Mouse (Mus musculus) splenic B cell, adult 2 months (primary cell): ENCODE data around the gene Hist2h2ac.
"Not testable (repeated sequence)": the region's sequence is repeated elsewhere in the genome, so short reads cannot be mapped to it uniquely, and the experiment has no call there.

ENCODE experiments used
- DNase-seq: peaks from one replicate; pipeline ENCODE4 v3.0.0-alpha.2; 2011; ENCODE audit warnings: low read depth, low spot score
- H3K27me3 ChIP-seq: 2 replicates; pipeline ENCODE4 v1.6.1; 2012; ENCODE audit warnings: mild to moderate bottlenecking, low read length, moderate library complexity, mixed read lengths; ENCODE audit not compliant: control insufficient read depth, poor library complexity, insufficient read depth, severe bottlenecking
- H3K36me3 ChIP-seq: 2 replicates; pipeline ENCODE4 v1.6.1; 2012; ENCODE audit warnings: mild to moderate bottlenecking, low read length, moderate library complexity, mixed read lengths; ENCODE audit not compliant: control insufficient read depth, poor library complexity, insufficient read depth, severe bottlenecking

Gene Hist2h2ac

GRCm38 (mm10) chr3:96192977-96193376 lies 27.7 kb downstream of the Hist2h2ac start:
- H3K27me3 ChIP-seq = no peaks in the 10 kb centered on the region
- H3K36me3 ChIP-seq = no peaks in the 10 kb centered on the region
- DNase-seq = no peak

GRCm38 (mm10) chr3:96182382-96182776 lies 38.3 kb downstream of the Hist2h2ac start:
- no peak for DNase-seq
- Histone ChIP-seq H3K27me3 (0 out of 2 replicates have a peak, but pooled peaks cover 2% of the 10 kb centered on the region), H3K36me3 (peaks cover 4% of the 10 kb centered on the region; the same call in 1 of the 2 replicates)

DNA sequence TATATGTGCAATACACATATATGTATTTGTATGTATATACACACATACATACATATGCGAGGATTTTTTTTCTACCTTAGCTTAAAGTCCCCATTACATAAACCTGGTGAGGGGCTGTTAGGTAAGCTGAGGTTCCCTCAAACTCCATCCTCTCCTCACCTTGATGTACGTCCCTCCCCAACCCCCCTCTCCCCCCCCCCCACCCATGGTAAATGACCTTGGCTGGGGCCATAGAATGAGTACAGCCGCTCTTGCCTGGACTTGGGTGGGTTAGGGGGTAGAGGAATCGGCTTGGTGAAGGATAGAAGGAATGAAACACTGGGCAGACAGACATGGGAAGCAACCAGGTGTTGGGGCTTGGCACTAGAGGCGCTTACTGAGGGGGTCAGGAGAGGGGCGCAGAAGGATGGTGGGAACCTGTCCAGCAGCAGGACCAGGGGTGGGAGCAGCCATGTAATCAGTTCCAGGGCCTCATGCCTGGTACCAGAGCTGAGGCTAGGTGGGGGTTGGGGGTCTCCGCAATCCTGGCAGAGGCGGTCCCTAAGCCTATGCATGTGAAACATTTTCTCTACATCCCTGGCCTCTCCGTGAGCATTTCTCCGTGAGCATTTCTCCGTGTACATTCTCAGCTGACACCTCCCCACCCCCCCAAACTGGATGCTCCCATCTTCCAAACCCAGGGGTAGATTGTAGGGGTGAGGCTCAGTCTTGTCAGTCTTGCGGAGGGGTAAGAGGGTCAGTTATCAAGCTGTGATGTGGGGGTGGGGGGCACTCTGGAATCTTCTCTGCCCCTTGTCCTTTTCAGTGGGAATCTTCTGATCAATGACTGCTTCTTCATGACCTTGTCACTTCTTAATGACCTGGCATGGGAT lies 38.9 kb downstream of the Hist2h2ac start:
- DNase-seq = no peak
- 0 out of 2 replicates have a peak, but pooled peaks cover 2% of the 10 kb centered on the region for H3K27me3 ChIP-seq
- peaks cover 4% of the 10 kb centered on the region; the same call in 1 of the 2 replicates for H3K36me3 ChIP-seq

DNA sequence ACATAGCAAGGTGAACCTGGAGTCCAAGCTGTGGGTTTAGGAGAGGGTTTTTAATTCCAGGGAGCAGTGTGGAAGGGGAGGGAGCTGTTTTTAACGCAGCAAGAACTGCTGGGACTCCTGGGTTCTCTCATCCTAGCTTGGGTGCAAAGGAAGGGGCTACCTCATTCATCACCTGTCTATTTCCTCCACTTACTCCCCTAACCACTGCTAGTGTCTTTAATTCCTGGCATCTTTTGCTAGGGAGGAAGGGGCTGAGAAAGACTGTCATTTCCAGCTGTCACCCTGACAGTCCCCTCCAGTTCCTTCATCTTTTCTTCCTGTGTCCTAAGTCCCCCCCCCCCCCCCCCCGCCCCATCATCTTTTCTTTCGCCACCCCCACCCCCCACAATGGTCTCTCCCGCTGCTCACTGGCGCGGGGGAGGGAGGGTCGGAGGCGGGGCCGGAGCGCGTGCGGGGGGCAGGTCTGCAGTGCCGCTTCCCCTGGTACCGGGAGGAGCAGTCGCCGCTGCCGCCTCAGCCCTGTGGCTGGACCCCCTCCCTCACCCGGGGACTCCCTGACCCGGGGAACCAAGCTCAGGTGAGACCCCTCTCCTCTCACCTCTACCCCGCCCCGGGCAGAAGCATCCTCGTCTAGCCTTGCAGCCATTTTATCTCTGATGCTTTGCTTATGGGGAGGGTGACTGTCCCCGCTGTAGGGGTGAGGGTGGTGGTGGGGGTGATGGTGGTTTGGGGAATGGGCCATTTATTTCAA lies 39.8 kb downstream of the Hist2h2ac start, which contains the start of gene Sv2a:
TSS of gene Sv2a (plus strand) at position 425 of the 751 bp plus-strand sequence.
- H3K36me3 ChIP-seq = peaks cover 5% of the 10 kb centered on the region; the same call in 1 of the 2 replicates
- DNase-seq = peak; percentile 62

DNA sequence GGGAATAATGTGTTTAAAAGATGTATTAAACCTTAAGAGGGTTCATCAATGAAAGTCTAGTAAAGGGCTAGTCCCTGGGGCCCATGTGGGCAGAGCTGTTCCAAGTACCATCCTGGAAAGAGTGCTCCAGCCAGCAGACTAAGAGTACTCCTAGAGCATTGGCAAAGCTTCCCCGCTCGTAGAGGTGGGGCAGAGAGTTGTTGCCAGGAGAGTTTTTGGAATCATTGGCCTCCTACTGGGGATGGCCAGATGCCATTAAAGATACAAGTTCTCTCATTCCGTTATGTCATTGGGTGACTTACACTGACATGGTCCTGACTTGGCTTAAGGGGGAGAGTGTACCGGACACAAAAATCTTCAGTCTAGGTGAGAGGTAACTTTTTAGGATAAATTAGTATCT lies 41.1 kb downstream of the Hist2h2ac start:
- Histone ChIP-seq H3K27me3 (0 out of 2 replicates have a peak, but pooled peaks cover under 1% of the 10 kb centered on the region), H3K36me3 (peaks cover 9% of the 10 kb centered on the region; the same call in 1 of the 2 replicates)
- no peak for DNase-seq

More for the DNA sequence above, 39.8 kb downstream of the Hist2h2ac start, which contains the start of gene Sv2a:
- H3K27me3 ChIP-seq = 0 out of 2 replicates have a peak, but pooled peaks cover 2% of the 10 kb centered on the region

DNA sequence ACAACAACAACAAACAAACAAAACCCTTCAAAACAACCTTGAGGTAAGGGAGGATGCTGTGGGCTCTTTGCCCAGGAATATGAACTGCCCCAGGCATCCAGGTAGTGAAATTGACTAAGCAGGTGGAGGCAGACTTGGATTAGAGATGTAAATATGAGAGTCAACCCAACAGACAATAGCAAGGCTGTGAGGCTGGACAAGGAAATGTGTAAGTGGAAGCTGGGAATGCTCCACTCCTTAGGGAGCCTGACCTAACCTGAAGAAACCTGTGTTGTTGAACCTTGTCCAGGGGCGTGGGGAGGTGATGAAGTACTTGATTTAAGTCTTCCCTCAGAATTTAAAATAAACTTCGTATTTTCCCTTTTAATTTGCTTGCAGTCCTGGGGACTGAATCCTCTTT lies 41.8 kb downstream of the Hist2h2ac start:
- Histone ChIP-seq H3K36me3 (peaks cover 10% of the 10 kb centered on the region; the same call in 1 of the 2 replicates), H3K27me3 (no peaks in the 10 kb centered on the region)
- no peak for DNase-seq

DNA sequence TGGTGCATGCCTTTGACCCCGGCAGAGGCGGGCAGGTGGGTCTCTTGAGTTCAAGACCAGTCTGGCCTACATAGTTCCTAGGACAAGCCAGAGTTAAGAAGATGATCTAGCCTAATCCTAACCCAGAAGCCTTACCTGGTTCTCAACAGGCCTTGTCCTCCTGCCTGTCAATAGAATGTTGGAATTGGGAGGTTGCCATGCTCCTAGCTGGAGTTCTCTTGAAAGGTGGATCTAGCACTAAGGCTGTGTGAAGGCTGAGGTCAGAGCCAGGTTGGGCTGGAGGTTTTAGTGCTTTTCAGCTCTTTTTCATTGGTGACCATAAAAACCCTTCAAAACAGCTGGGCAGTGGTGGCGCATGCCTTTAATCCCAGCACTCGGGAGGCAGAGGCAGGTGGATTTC lies 42.3 kb downstream of the Hist2h2ac start:
- no peak for DNase-seq
- peaks cover 10% of the 10 kb centered on the region; the same call in 1 of the 2 replicates for H3K36me3 ChIP-seq
- no peaks in the 10 kb centered on the region for H3K27me3 ChIP-seq

DNA sequence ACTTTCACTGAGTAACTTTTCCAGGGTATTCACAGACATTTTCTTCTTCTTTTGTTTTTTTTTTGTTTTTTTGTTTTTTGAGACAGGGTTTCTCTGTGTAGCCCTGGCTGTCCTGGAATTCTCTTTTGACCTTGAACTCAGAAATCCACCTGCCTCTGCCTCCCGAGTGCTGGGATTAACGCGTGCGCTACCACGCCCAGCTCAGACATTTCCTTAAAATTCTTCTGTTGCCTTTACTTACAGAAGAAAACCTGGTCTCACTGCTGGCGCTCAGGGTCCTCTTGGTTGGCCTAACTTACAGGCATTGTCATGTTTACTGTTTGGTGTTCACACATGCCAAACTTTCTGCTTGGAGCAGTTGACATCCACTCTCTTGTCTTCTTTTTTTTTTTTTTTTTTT lies 45.4 kb downstream of the Hist2h2ac start:
- H3K27me3 ChIP-seq = no peaks in the 10 kb centered on the region
- no peak for DNase-seq
- peaks cover 10% of the 10 kb centered on the region; the same call in 1 of the 2 replicates for H3K36me3 ChIP-seq

DNA sequence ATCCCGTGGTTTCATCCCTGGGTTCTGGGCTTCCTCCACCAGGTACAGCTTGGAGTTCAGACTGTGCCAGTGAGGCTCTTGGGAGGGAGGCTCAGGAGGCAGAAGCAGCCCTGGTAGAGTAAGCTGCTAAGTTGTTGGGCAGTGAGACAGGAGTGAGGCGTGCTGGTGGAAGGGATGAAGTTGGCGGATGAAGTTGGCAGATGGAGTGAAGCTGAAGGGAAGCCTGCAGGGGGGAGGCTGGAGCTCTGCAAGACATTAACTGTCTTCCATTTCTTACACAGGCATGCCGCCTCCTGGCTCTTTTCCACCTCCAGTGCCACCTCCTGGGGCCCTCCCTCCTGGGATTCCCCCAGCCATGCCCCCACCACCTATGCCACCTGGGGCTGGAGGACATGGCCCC lies 46.6 kb downstream of the Hist2h2ac start:
- not testable (repeated sequence) for H3K36me3 ChIP-seq, DNase-seq, H3K27me3 ChIP-seq

DNA sequence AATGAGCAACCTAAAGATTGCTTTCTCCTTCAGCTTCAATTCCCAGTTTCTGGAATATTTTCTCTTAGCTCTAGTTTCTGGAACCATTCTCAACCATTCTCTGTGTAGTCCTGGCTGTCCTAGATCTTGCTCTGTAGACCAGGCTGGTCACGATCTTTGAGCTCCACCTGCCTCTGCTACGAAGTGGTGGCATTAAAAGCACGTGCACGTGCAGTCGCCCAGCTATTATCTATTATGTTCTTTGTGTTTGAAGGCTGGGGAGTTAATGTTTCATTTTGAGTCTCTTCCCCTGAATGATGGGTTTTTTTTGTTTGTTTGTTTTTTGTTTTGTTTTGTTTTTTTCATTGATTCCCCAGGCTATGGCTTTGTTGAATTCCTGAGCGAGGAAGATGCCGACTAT lies 47.5 kb downstream of the Hist2h2ac start:
- Histone ChIP-seq H3K36me3 (peaks cover 10% of the 10 kb centered on the region; the same call in 1 of the 2 replicates), H3K27me3 (no peaks in the 10 kb centered on the region)
- DNase-seq = no peak

DNA sequence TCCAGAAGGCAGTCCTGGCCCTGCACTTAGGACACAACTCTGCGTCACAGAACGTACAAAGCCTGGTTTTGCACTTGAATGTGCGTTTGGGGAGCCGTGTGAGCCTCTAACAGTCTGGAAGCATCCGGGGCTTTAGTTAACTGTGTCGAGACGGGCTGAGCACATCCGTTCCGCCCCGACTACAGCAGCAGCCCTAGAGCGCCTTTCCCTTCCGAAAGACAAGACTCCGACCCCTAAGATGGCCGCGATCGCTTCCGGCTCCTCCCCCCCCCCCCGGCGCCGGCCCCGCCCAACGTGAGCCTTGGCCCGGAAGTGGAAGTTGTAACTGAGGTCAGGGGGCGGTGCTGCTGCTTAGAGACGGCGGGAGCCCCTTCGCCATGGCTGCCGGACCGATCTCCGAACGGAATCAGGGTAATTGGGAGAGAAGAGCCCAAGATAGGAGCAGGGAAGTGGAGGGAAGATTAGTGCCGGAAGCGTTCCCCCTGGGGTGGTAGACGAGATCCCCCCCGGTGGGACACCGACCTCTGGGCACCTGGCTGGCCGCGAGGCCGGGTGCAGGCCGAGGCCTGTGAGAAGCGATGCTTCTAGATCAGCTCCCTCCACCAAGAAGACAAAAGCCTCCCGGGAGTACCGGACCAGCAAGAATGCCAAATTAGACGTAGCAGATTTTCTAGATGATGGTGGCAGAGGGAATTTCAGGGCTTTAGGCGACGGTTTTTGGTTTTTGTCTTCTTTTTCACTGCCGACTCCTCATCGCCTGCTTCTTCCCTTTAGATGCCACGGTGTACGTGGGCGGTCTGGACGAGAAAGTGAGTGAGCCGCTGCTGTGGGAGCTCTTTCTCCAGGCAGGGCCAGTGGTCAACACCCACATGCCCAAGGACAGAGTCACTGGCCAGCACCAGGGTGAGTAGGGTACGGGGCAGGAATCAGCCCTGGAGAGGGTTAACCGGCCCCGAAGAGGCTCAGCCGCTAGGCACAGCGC lies 48.2 kb downstream of the Hist2h2ac start, which contains the start of gene Sf3b4:
TSS of gene Sf3b4 (plus strand) at position 136 of the 982 bp plus-strand sequence.
- Histone ChIP-seq H3K27me3 (no peaks in the 10 kb centered on the region), H3K36me3 (peaks cover 7% of the 10 kb centered on the region; the same call in 1 of the 2 replicates)
- DNase-seq = peak; percentile 94

GRCm38 (mm10) chr3:96171583-96172196 lies 49.0 kb downstream of the Hist2h2ac start:
- Histone ChIP-seq H3K27me3 (no peaks in the 10 kb centered on the region), H3K36me3 (peaks cover 6% of the 10 kb centered on the region; the same call in 1 of the 2 replicates)
- no peak for DNase-seq

- no peak for DNase-seq
- Histone ChIP-seq H3K36me3 (peaks cover 6% of the 10 kb centered on the region; the same call in 1 of the 2 replicates), H3K27me3 (no peaks in the 10 kb centered on the region)
Measured at GRCm38 (mm10) chr3:96170976-96171545, 49.6 kb downstream of the Hist2h2ac start.
